ENCODE assay signal across 12 mouse cellular contexts in the genomic region with DNA sequence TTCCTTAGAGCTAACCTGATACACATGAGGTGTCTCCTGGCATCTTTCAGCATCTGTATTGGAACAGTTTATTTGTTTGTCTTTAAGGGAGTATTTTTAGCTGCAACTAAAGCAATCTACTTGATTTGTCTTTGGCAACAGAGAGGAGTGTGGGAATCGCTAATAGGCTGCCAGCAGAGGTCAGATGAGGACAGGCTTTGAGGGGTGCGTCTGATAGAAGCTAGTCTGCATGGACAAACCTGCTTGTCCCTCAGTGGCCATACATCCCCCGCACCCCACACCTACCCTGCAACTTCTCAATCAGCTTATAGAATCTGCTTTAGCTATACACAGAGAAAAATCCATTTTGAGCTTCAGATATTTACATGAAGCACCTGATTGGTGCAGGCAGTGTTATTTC.
DNase-seq lines count a peak whose midpoint lies in the region; ATAC-seq and TF ChIP-seq lines count a peak whose summit lies in the region.
"Had no signal": no experiment of that assay in that cellular context is flagged by ENCODE, and none has a peak within 500 bp of the region (broad histone marks: within the 10 kb centered on the region; RNA-seq: fewer than 3 reads in every experiment).

No protein-coding gene starts in this region.

- H3K27ac ChIP-seq in forebrain, embryonic 14.5 days (ENCODE audit: low read depth, low read length): no peak overlapping the region
- no peak overlapping the region for H3K27ac ChIP-seq in forebrain, embryonic 15.5 days (replicated peaks)
- no peak overlapping the region for H3K27ac ChIP-seq in layer of hippocampus, adult 2 months
- H3K27ac ChIP-seq in stomach, postnatal 0 days (replicated peaks): no peak overlapping the region
- no peak overlapping the region for H3K27ac ChIP-seq in hindbrain, embryonic 10.5 days
- H3K27ac ChIP-seq: forebrain, embryonic 13.5 days; limb, embryonic 15.5 days had no signal

- 49% methylated on average over 3 of the region's 3 CpGs for WGBS in forebrain, embryonic 14.5 days
- 59% methylated on average over 3 of the region's 3 CpGs for WGBS in forebrain, embryonic 15.5 days
- 44% methylated on average over 3 of the region's 3 CpGs for WGBS in stomach, postnatal 0 days
- WGBS in hindbrain, embryonic 10.5 days: 54% methylated on average over 3 of the region's 3 CpGs

- TF ChIP-seq EP300 in stomach, postnatal 0 days (optimal IDR thresholded peaks at IDR 0.05): no peak

- no peak overlapping the region for H3K4me2 ChIP-seq in forebrain, embryonic 14.5 days (ENCODE audit: low read length)
- no peak overlapping the region for H3K4me2 ChIP-seq in forebrain, embryonic 15.5 days (replicated peaks)
- H3K4me2 ChIP-seq in stomach, postnatal 0 days (replicated peaks; ENCODE audit: low read depth): no peak overlapping the region
- H3K4me2 ChIP-seq: forebrain, embryonic 13.5 days; limb, embryonic 15.5 days had no signal

- TF ChIP-seq CTCF in layer of hippocampus, adult 2 months (conservative IDR thresholded peaks at IDR 0.05): peak; percentile 52
- peak; percentile 46 for TF ChIP-seq CTCF in stomach, postnatal 0 days (IDR thresholded peaks at IDR 0.05; ENCODE audit: low read depth)

- no peak for ATAC-seq in forebrain, embryonic 14.5 days
- ATAC-seq in forebrain, embryonic 15.5 days (replicated peaks): no peak
- ATAC-seq in stomach, postnatal 0 days (ENCODE audit: low FRiP score, low TSS enrichment): no peak
- ATAC-seq: forebrain, embryonic 13.5 days had no signal

- peak; percentile 29 for DNase-seq in forebrain, embryonic 14.5 days (ENCODE audit: low spot score)
- peak in 1 of 2 experiments; percentile 14 for DNase-seq in layer of hippocampus, adult 2 months (ENCODE audit: low spot score in 2 of 2)
- DNase-seq in layer of hippocampus, adult 11-12 months (ENCODE audit: low spot score): no peak
- DNase-seq in testis, postnatal 10 days (ENCODE audit: low spot score): peak; percentile 43
- no peak for DNase-seq in testis, postnatal 14 days (ENCODE audit: low spot score)
- no peak for DNase-seq in stomach, postnatal 0 days (ENCODE audit: low spot score)
- no peak for DNase-seq in hindbrain, embryonic 10.5 days (ENCODE audit: low spot score)
- DNase-seq: cerebellum, adult 9-11 months; thymus, adult 2 months had no signal

- no peaks in the 10 kb centered on the region for H3K36me3 ChIP-seq in forebrain, embryonic 14.5 days (ENCODE audit: control insufficient read depth, insufficient read depth, low read length)
- H3K36me3 ChIP-seq in forebrain, embryonic 15.5 days: no peaks in the 10 kb centered on the region
- H3K36me3 ChIP-seq in stomach, postnatal 0 days (ENCODE audit: control insufficient read depth, insufficient read depth, low read length): no peaks in the 10 kb centered on the region
- no peaks in the 10 kb centered on the region for H3K36me3 ChIP-seq in hindbrain, embryonic 10.5 days
- H3K36me3 ChIP-seq: limb, embryonic 15.5 days had no signal

- no peak overlapping the region for H3K9ac ChIP-seq in forebrain, embryonic 14.5 days (ENCODE audit: low read length)
- no peak overlapping the region for H3K9ac ChIP-seq in forebrain, embryonic 15.5 days (replicated peaks)
- H3K9ac ChIP-seq in stomach, postnatal 0 days (ENCODE audit: low read length): no peak overlapping the region
- H3K9ac ChIP-seq: forebrain, embryonic 13.5 days; limb, embryonic 15.5 days had no signal

- no peaks in the 10 kb centered on the region for H3K4me1 ChIP-seq in forebrain, embryonic 14.5 days (ENCODE audit: control insufficient read depth, insufficient read depth, low read length)
- no peaks in the 10 kb centered on the region for H3K4me1 ChIP-seq in forebrain, embryonic 15.5 days
- no peaks in the 10 kb centered on the region for H3K4me1 ChIP-seq in stomach, postnatal 0 days (replicated peaks; ENCODE audit: control insufficient read depth, insufficient read depth)
- no peaks in the 10 kb centered on the region for H3K4me1 ChIP-seq in hindbrain, embryonic 10.5 days (replicated peaks)
- H3K4me1 ChIP-seq: forebrain, embryonic 13.5 days; limb, embryonic 15.5 days had no signal

- no peaks in the 10 kb centered on the region for H3K27me3 ChIP-seq in forebrain, embryonic 14.5 days (replicated peaks; ENCODE audit: control insufficient read depth, insufficient read depth, low read length)
- H3K27me3 ChIP-seq in forebrain, embryonic 15.5 days: no peaks in the 10 kb centered on the region
- H3K27me3 ChIP-seq in stomach, postnatal 0 days (ENCODE audit: control insufficient read depth, insufficient read depth, low read length): no peaks in the 10 kb centered on the region
- no peaks in the 10 kb centered on the region for H3K27me3 ChIP-seq in hindbrain, embryonic 10.5 days (ENCODE audit: insufficient read depth, poor library complexity, severe bottlenecking)
- H3K27me3 ChIP-seq: forebrain, embryonic 13.5 days; limb, embryonic 15.5 days had no signal

- H3K9me3 ChIP-seq in forebrain, embryonic 14.5 days (replicated peaks; ENCODE audit: control insufficient read depth, low read length): no peaks in the 10 kb centered on the region
- no peaks in the 10 kb centered on the region for H3K9me3 ChIP-seq in forebrain, embryonic 15.5 days
- H3K9me3 ChIP-seq in stomach, postnatal 0 days (ENCODE audit: control insufficient read depth, low read length): no peaks in the 10 kb centered on the region
- no peaks in the 10 kb centered on the region for H3K9me3 ChIP-seq in hindbrain, embryonic 10.5 days
- H3K9me3 ChIP-seq: forebrain, embryonic 13.5 days; limb, embryonic 15.5 days had no signal

- no peak overlapping the region for H3K4me3 ChIP-seq in forebrain, embryonic 14.5 days (ENCODE audit: low read depth, low read length)
- no peak overlapping the region for H3K4me3 ChIP-seq in forebrain, embryonic 15.5 days
- H3K4me3 ChIP-seq in layer of hippocampus, adult 2 months: no peak overlapping the region
- H3K4me3 ChIP-seq in stomach, postnatal 0 days (ENCODE audit: low read depth, low read length): no peak overlapping the region
- no peak overlapping the region for H3K4me3 ChIP-seq in hindbrain, embryonic 10.5 days
- H3K4me3 ChIP-seq: forebrain, embryonic 13.5 days; limb, embryonic 15.5 days had no signal

Comparison
In these comparisons a context has a peak if more than half of its experiments do, and no peak if none do; other contexts are left out.
1. DNase-seq: peak in forebrain, embryonic 14.5 days (single experiment) and testis, postnatal 10 days (single experiment); none in layer of hippocampus, adult 11-12 months (single experiment), testis, postnatal 14 days (single experiment), stomach, postnatal 0 days (single experiment) and hindbrain, embryonic 10.5 days (single experiment).